10 mouse cellular contexts compared by ENCODE assay signal in the genomic region with DNA sequence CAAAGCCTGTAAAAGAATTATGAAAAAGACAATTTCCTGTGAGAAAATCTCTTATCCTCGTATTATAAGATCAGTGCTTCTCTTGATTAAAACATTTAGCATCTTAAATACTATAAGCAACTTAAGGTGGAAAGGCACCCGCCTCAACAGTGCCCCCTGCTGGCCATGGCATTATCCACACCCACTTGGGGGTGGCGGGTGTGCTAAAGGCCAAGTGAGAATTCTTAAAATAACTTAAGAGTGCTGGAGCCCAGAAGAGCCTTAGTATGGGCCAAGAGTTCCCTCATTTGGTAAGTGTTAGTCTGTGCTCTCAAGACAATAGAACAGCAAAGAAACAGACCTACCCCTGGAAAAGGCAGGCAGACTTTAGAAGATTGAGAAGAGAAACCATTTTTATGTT. TPM values are rescaled to one million over a fixed set of nuclear protein-coding genes. Genes with fewer than 3 reads are reported as not detected.
DNase-seq lines count a peak whose midpoint lies in the region; ATAC-seq and TF ChIP-seq lines count a peak whose summit lies in the region.
"Had no signal": no experiment of that assay in that cellular context is flagged by ENCODE, and none has a peak within 500 bp of the region (broad histone marks: within the 10 kb centered on the region; RNA-seq: fewer than 3 reads in every experiment).

No protein-coding gene starts in this region.

- H3K9me3 ChIP-seq in limb, embryonic 11.5 days (ENCODE audit: control insufficient read depth, low read length) = no peaks in the 10 kb centered on the region
- H3K9me3 ChIP-seq in limb, embryonic 10.5 days (replicated peaks) = no peaks in the 10 kb centered on the region
- no peaks in the 10 kb centered on the region for H3K9me3 ChIP-seq in forebrain, embryonic 10.5 days
- H3K9me3 ChIP-seq: limb, embryonic 13.5 days had no signal

- peak; percentile 23; the same call in 1 of the 2 replicates for TF ChIP-seq CTCF in embryonic fibroblast, embryonic 13.5 days (IDR thresholded peaks at IDR 0.05; ENCODE audit: borderline replicate concordance, insufficient read depth, low read length)

- WGBS in limb, embryonic 11.5 days = 38% methylated on average over 3 of the region's 3 CpGs
- WGBS in limb, embryonic 10.5 days = 47% methylated on average over 3 of the region's 3 CpGs
- WGBS in forebrain, embryonic 10.5 days = 45% methylated on average over 3 of the region's 3 CpGs

- no peak overlapping the region for H3K27ac ChIP-seq in limb, embryonic 11.5 days (replicated peaks; ENCODE audit: low read depth, low read length)
- no peak overlapping the region for H3K27ac ChIP-seq in limb, embryonic 10.5 days
- H3K27ac ChIP-seq in embryonic fibroblast, embryonic 13.5 days (ENCODE audit: insufficient read depth, low read length) = no peak overlapping the region
- H3K27ac ChIP-seq in forebrain, embryonic 10.5 days = no peak overlapping the region
- H3K27ac ChIP-seq: limb, embryonic 13.5 days had no signal

- no peak overlapping the region for H3K9ac ChIP-seq in limb, embryonic 11.5 days (ENCODE audit: low read length)
- H3K9ac ChIP-seq: limb, embryonic 13.5 days had no signal

- H3K4me1 ChIP-seq in limb, embryonic 11.5 days (ENCODE audit: control insufficient read depth, insufficient read depth, low read length) = peaks cover 32% of the 10 kb centered on the region
- peaks cover 44% of the 10 kb centered on the region for H3K4me1 ChIP-seq in limb, embryonic 10.5 days
- H3K4me1 ChIP-seq in embryonic fibroblast, embryonic 13.5 days (ENCODE audit: control insufficient read depth, insufficient read depth, low read length) = no peaks in the 10 kb centered on the region
- H3K4me1 ChIP-seq in forebrain, embryonic 10.5 days = peaks cover 30% of the 10 kb centered on the region

- no peak for ATAC-seq in CD4-positive, CD25-positive, alpha-beta regulatory T cell, adult 4 months
- no peak for ATAC-seq in limb, embryonic 11.5 days (ENCODE audit: insufficient number of reproducible peaks, low FRiP score, low TSS enrichment, low read depth)

- H3K36me3 ChIP-seq in limb, embryonic 11.5 days (ENCODE audit: control insufficient read depth, insufficient read depth, low read length) = no peaks in the 10 kb centered on the region; the same call in 1 of the 2 replicates
- no peaks in the 10 kb centered on the region for H3K36me3 ChIP-seq in limb, embryonic 10.5 days
- H3K36me3 ChIP-seq in forebrain, embryonic 10.5 days (replicated peaks) = peaks cover 9% of the 10 kb centered on the region
- H3K36me3 ChIP-seq: limb, embryonic 13.5 days had no signal

- H3K4me2 ChIP-seq in limb, embryonic 11.5 days (ENCODE audit: low read depth, severe bottlenecking) = no peak overlapping the region
- H3K4me2 ChIP-seq: limb, embryonic 13.5 days had no signal

- peaks cover 7% of the 10 kb centered on the region for H3K27me3 ChIP-seq in limb, embryonic 11.5 days (ENCODE audit: control insufficient read depth, insufficient read depth, low read length)
- H3K27me3 ChIP-seq in limb, embryonic 10.5 days (ENCODE audit: low read depth, poor library complexity, severe bottlenecking) = peaks cover 22% of the 10 kb centered on the region
- peaks cover 23% of the 10 kb centered on the region for H3K27me3 ChIP-seq in forebrain, embryonic 10.5 days (ENCODE audit: poor library complexity, severe bottlenecking)

- DNase-seq in CD4-positive, CD25-positive, alpha-beta regulatory T cell, adult 2 months (ENCODE audit: low read depth, low spot score) = peak; percentile 59
- peak; percentile 48 for DNase-seq in limb, embryonic 11.5 days (ENCODE audit: low spot score)
- no peak for DNase-seq in limb, embryonic 10.5 days (ENCODE audit: low spot score)
- DNase-seq in spleen, postnatal 10 days (ENCODE audit: low spot score in 2 of 2) = peak; percentile 32 to 72
- DNase-seq in forebrain, embryonic 10.5 days (ENCODE audit: extremely low spot score, low spot score) = no peak
- DNase-seq in yolk sac, embryonic 10.5 days (ENCODE audit: low spot score) = no peak

- no peak for TF ChIP-seq POLR2A in embryonic fibroblast, embryonic 13.5 days (IDR thresholded peaks at IDR 0.05; ENCODE audit: low read depth, low read length)

- H3K4me3 ChIP-seq in limb, embryonic 11.5 days (ENCODE audit: low read depth, low read length) = no peak overlapping the region
- no peak overlapping the region for H3K4me3 ChIP-seq in limb, embryonic 10.5 days
- H3K4me3 ChIP-seq in embryonic fibroblast, embryonic 13.5 days (ENCODE audit: insufficient read depth, low read length) = no peak overlapping the region
- no peak overlapping the region for H3K4me3 ChIP-seq in forebrain, embryonic 10.5 days
- H3K4me3 ChIP-seq: erythroblast, embryonic 14.5 days; limb, embryonic 13.5 days had no signal

RNA-seq across cellular contexts. Expression of gene Sost, which starts 4.6 kb away (rescaled TPM):
- polyA plus RNA-seq in CD4-positive, CD25-positive, alpha-beta regulatory T cell, adult 4 months (2017; shearing (Covaris generic)) = not detected
- polyA plus RNA-seq in limb, embryonic 11.5 days (2014; fragmentation: Nextera tagmentation; extraction: Ambion mirVana) = 0.41 and 0.43 TPM in 2 replicates
- polyA plus RNA-seq in limb, embryonic 10.5 days (2016; fragmentation: Nextera tagmentation; extraction: Ambion mirVana) = 1.6 and 1.9 TPM in 2 replicates
- not detected in 2 replicates for polyA plus RNA-seq in embryonic fibroblast, embryonic 13.5 days (2011; ENCODE audit: insufficient read length, low read depth, missing spikeins)
- not detected in 2 replicates for polyA plus RNA-seq in forebrain, embryonic 10.5 days (2016; fragmentation: Nextera tagmentation; extraction: Ambion mirVana)
- polyA plus RNA-seq: erythroblast, embryonic 14.5 days had no signal

RNA-seq across cellular contexts. Expression of gene Cfap97d1, which starts 12.7 kb away (rescaled TPM):
- not detected for polyA plus RNA-seq in CD4-positive, CD25-positive, alpha-beta regulatory T cell, adult 4 months (2017; shearing (Covaris generic))
- not detected in 2 replicates for polyA plus RNA-seq in limb, embryonic 11.5 days (2014; fragmentation: Nextera tagmentation; extraction: Ambion mirVana)
- not detected in 2 replicates for polyA plus RNA-seq in limb, embryonic 10.5 days (2016; fragmentation: Nextera tagmentation; extraction: Ambion mirVana)
- not detected in 2 replicates for polyA plus RNA-seq in embryonic fibroblast, embryonic 13.5 days (2011; ENCODE audit: insufficient read length, low read depth, missing spikeins)
- not detected in 2 replicates for polyA plus RNA-seq in forebrain, embryonic 10.5 days (2016; fragmentation: Nextera tagmentation; extraction: Ambion mirVana)
- polyA plus RNA-seq: erythroblast, embryonic 14.5 days; limb, embryonic 13.5 days had no signal

RNA-seq across cellular contexts. Expression of gene Dusp3, which starts 15.4 kb away (rescaled TPM):
- polyA plus RNA-seq in CD4-positive, CD25-positive, alpha-beta regulatory T cell, adult 4 months (2017; shearing (Covaris generic)) = 1 to 10 TPM; 1.6 to 1.7 TPM
- 9.8 and 11.3 TPM in 2 replicates for polyA plus RNA-seq in limb, embryonic 11.5 days (2014; fragmentation: Nextera tagmentation; extraction: Ambion mirVana)
- 9.2 TPM in 2 replicates for polyA plus RNA-seq in limb, embryonic 10.5 days (2016; fragmentation: Nextera tagmentation; extraction: Ambion mirVana)
- 34.8 and 49.4 TPM in 2 replicates for polyA plus RNA-seq in embryonic fibroblast, embryonic 13.5 days (2011; ENCODE audit: insufficient read length, low read depth, missing spikeins)
- 12.1 and 12.6 TPM in 2 replicates for polyA plus RNA-seq in forebrain, embryonic 10.5 days (2016; fragmentation: Nextera tagmentation; extraction: Ambion mirVana)

RNA-seq across cellular contexts. Expression of gene Mpp3, which starts 56.9 kb away (rescaled TPM):
- under 1 TPM in 1 of 2 experiments, not detected in 1; 0.42 TPM for polyA plus RNA-seq in CD4-positive, CD25-positive, alpha-beta regulatory T cell, adult 4 months (2017; shearing (Covaris generic))
- 11.3 and 12.7 TPM in 2 replicates for polyA plus RNA-seq in limb, embryonic 11.5 days (2014; fragmentation: Nextera tagmentation; extraction: Ambion mirVana)
- 17.7 and 18.4 TPM in 2 replicates for polyA plus RNA-seq in limb, embryonic 10.5 days (2016; fragmentation: Nextera tagmentation; extraction: Ambion mirVana)
- polyA plus RNA-seq in embryonic fibroblast, embryonic 13.5 days (2011; ENCODE audit: insufficient read length, low read depth, missing spikeins) = 0.40 and 0.42 TPM in 2 replicates
- polyA plus RNA-seq in forebrain, embryonic 10.5 days (2016; fragmentation: Nextera tagmentation; extraction: Ambion mirVana) = 13.5 and 16.1 TPM in 2 replicates
- polyA plus RNA-seq: erythroblast, embryonic 14.5 days had no signal

Comparison
In these comparisons a context has a peak if more than half of its experiments do, and no peak if none do; other contexts are left out.
1. DNase-seq: peak in CD4-positive, CD25-positive, alpha-beta regulatory T cell, adult 2 months (single experiment), limb, embryonic 11.5 days (single experiment) and spleen, postnatal 10 days (2 of 2); none in limb, embryonic 10.5 days (single experiment), forebrain, embryonic 10.5 days (single experiment) and yolk sac, embryonic 10.5 days (single experiment).